Mouse (Mus musculus): ENCODE data around the gene Btbd6.

- no peak for TF ChIP-seq POLR2A (IDR thresholded peaks at IDR 0.05; ENCODE audit: control insufficient read depth, low read depth, low read length)
- TF ChIP-seq CTCF (IDR thresholded peaks at IDR 0.05; ENCODE audit: control insufficient read depth, insufficient read depth, insufficient replicate concordance, low read depth, low read length), result no peak
Measured at GRCm38 (mm10) chr12:112941156-112941775, 35.0 kb upstream of the Btbd6 start.

Measured in testis, adult 2 months (tissue).